Mouse (Mus musculus) thymus, adult 2 months (tissue): ENCODE measurements around the gene Spata2l.

Source experiments
- CTCF ChIP-seq: fragments of 200-500 bp; IDR thresholded peaks from 2 replicates; pipeline ENCODE4 v1.5.1; 2012; ENCODE audit warnings: mild to moderate bottlenecking, control low read depth, low read length, moderate library complexity, borderline replicate concordance; ENCODE audit not compliant: control insufficient read depth, poor library complexity, insufficient read depth; ENCODE audit errors: extremely low read depth
- POLR2A ChIP-seq: fragments of 200-500 bp; IDR thresholded peaks from 2 replicates; pipeline ENCODE4 v1.6.1; 2012; ENCODE audit warnings: mild to moderate bottlenecking, low read length, control low read depth, moderate library complexity; ENCODE audit not compliant: control insufficient read depth, poor library complexity, insufficient read depth; ENCODE audit errors: extremely low read depth

- no peak for TF ChIP-seq CTCF
- TF ChIP-seq POLR2A: no peak
Measured at GRCm38 (mm10) chr8:123231742-123232141, 4.3 kb downstream of the Spata2l start.
